Mouse (Mus musculus) embryo, embryonic 11 days (tissue): ENCODE measurements around the gene Prr36.

Experiments
- DNase-seq: peaks from one replicate; pipeline ENCODE4 v3.0.0-alpha.2; 2015

Gene Prr36

DNA sequence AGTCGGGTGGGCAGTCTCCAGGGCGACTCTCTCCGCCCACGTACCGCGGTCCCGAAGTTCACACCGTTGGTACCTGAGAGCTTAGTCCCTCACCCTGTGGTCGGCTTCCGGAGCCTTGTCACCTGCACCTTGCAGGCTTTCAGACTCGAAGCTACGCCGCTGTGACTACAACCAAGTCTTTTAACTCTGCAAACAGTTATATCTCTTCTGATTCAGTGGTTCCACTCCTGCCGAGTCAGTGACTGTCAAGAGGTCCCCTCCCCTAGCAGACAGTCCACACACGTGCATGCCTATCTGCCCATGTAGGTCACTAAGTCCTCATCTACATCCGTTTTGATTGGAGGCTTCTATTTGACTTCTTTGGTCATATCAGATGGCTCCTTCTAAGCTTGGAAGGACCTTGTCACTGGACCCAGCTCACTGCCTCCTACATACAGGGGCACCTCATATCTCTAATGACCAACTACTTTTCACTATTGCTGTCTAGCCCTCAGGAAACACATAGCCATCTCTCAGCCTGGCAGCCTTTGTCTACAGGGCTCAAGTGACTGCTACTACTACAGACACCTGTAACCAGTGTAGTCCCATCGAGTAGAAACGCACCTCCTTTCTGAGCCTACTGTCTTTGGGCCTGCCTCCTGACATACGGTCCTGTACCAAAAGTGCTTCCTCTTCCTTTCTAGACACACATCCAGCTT, 22.1 kb upstream of the Prr36 start:
- no peak for DNase-seq

- DNase-seq = peak; percentile 100
Observed at GRCm38 (mm10) chr8:4238434-4239192, 21.4 kb upstream of the Prr36 start, which contains the start of the genes Map2k7 and Gm49320. Map2k7 (plus strand) TSS chr8:4238740. Gm49320 (plus strand) TSS chr8:4238865.

- no peak for DNase-seq
Observed at GRCm38 (mm10) chr8:4237814-4238433, 20.7 kb upstream of the Prr36 start.

DNA sequence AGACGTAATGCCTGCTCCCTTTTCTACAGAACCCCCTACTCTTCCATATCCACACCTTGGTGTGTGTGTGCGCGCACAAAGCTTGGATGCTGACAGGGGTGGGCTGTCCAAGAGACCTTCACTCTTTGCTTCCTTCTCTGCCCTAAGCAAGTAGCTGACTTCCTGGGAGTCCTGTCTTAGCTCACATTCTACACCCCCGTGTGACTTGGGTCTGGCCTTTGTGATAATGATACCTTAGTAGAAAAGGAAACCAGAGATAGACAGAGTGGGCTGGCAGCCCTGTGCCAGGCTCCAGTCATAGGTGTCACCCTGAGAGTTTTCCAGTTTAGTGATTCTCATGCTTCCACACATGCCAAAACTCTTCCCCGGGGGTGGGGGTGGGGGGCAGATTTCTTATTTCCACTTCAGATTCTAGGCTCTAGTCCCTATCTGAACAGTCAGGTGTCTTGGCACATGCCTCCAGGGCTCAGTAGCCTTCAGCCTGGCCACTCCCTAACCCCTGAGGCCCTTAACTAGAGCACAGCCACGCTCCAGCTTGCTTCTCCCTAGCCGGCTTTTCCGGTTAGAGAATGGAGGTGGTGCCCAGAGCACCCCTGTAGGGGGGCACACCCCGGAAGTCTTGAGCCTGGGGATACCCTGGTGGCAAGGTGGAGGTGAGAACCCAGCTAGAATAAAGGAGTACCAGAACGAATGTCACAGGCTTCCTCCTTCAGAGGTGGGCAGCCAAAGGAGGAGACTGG, 13.5 kb upstream of the Prr36 start:
- DNase-seq = no peak

- no peak for DNase-seq
Observed at GRCm38 (mm10) chr8:4229784-4230183, 12.5 kb upstream of the Prr36 start.

DNA sequence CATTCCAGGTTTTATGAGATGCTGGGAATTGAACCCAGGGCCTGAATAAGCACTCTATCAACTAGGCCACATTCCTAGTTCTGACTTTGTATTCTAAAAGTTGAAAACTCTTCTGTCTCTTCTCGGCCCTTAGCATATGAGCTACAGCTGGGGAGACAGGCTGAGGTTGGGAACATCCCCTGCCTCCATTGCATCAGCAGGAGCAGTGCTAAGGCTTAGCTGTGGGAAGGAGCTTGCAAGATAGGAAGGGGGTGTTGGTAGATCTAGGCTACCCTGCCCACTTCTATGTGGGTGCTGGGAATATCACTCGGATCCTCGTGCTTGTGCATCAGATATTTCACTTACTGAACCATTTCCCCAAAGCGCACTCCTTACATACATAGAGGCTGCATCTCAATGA, 10.7 kb upstream of the Prr36 start:
- DNase-seq = no peak

DNA sequence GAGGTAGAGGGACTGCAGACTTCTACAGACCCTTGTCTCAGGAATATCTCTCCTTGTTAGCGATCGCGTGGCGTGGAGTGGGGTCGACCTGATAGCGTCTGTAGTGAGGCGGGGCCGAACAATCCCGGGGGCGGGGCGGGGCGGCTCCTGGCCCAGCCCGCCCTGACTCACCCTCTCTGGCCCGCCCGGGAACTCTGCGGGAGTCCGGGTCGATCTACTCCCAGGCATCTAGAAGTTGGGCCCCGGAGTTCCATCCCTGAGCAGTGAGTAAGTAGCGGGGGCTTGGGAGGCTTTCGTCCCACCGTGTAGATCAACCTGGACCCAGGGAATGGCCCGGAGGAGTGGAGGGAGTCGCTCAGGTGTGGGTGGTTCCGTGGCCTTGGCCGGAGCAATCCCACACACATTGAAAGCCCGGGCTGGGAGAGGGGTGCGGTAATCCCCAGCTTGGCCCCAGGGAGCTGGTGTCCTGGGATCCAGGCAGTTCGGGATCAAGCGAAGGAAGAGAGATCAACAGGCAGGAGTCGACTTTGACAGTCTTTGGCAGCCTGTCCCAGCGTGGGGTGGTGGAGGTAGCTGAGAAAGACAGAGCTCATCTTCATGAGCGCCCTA, 9.6 kb upstream of the Prr36 start, which contains the start of gene Lrrc8e:
TSS of gene Lrrc8e (plus strand) at position 89 of the 609 bp plus-strand sequence.
- peak; percentile 9 for DNase-seq

DNA sequence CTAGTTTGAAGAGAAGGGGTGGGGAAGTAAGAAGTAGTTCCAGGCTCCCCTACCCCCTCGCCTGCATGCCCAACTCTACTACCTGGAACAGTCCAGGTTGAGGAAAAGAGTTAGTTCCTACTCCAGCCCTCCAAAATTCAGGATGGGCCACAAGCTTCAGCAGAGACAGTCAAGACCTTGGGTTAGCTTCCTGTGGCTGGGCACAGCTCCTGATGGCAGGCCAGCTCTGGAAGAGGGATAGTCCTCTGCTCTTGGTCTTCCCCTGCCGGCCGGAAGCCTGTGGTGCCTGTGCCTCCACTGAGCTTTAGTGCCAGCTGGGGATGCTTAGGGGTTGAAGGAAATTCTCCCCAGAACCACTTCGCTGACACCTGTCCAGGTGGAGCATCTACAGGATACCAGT, 9.1 kb upstream of the Prr36 start:
- peak; percentile 8 for DNase-seq

DNA sequence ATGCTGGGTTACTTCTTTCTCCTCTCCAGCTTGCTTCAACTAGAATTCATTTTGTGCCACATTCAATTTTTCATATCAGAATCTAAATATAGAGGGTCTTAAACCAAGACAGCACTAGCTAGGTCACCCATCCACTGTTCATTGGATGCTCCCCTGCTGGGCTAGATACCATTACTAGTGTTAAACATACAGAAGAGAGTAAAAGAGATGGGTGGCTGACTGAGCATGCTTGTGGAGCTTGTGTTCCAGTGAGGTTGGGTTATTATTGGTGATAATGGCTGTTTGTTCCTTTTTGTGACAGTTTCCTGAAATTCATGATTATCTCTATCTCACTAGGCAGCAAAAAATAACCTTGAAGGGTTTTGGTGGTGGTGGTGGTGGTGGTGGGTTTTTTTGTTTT, 4.8 kb upstream of the Prr36 start:
- no peak for DNase-seq

DNA sequence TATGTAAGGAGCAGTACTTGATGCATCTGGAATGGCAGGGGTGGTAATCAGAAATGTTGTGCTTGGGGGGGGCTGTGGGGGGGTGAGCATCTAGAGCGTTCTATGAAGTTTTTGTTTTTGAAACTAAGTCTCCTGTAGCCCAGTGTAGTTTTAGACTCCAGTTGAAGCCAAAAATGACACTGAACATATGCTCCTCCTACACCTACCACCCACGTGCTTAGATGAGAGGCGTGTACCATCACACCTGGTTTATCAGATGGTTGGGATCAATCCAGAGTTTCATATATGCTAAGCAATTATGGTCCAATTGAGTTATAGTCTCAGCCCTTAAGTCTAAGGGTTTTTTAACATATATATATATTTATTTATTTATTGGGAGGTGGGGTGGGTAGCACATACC, 2.4 kb upstream of the Prr36 start:
- DNase-seq = no peak

GRCm38 (mm10) chr8:4216296-4216695, 963 bp downstream of the Prr36 start:
- DNase-seq = peak; percentile 15

DNA sequence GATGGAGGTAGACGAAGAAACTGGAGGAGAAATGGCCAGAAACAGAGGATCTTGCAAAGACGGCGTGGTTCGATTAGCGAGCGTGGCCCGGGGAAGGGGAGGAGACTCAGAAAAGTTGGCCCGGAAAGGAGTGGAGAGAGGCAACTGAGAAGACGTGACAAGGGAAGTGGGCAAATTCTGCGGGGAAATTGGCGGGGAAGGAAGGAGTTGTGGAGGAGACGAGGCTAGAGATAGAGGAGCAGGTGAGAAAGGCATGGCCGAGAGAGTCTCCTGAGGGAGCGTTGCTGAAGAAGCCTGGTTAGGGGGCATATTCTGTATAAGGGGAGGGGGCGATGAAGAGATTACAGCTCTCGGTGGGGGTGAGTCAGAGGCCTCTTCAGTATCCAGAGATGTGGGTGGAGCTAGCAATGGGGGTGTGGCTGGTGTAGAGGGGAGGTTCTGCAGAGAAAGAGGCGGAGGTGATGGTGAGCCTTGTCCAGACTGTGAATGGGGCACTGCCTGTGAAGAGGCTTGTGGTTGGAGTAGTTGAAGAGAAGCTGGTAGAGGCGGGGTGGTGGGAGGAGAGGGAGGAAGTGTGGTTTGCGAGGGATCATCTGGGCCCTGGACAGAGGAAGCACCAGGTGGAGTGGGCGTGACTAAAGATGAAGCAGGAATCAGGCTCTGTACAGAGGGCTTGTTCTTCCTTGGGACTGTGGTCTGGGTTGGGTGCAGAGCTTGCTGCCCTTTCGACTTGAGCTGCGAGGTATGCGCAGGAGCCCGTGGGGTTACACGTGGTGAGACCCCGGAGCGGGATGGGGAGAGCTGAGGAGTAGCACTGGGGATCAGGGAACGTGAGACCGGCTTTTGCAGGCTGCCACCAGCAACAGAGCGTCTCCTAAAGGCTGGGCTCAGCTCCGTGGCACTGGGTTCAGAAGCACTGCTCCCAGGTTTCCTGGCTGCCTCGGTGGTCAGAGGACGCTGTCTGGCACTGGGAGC, 3.0 kb downstream of the Prr36 start:
- peak; percentile 68 for DNase-seq

GRCm38 (mm10) chr8:4213210-4214005, 3.9 kb downstream of the Prr36 start:
- peak; percentile 63 for DNase-seq

DNA sequence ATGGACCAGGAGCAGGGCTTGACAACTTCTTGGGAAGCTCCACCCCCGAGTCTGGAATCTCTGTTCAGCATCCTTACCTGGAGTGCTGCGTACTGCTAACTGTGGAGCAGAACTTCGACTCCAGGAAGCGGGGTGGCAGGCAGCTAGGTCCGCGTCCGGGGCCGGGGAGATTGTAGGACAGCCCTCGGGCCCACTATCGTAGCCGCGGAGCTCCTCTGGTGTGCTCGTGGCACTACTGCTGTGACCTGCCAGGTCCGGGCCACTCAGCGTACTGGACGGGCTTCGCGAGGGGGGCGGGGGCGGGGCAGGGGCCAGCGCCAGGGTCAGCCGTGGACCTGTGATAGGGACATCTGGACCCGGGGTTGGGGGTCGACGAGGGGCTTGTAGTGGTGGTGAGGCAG, 4.5 kb downstream of the Prr36 start:
- DNase-seq = peak; percentile 39

DNA sequence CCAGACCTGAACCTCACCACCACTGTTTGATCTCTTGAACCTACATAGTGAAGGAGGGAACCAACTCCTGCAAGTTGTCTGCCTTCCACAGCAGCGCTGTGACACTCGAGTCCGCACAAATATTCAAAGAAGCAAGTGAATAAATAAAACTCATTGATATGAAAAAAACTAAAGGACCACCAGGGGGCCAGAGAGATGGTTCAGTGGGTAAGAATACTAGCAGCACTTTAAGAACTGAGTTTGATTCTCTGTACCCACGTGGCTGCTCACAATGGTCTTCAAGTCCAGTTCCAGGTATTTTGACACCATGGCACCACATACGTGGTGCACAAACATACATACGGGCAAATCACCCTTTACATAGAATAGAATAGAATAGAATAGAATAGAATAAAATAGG, 6.2 kb downstream of the Prr36 start:
- DNase-seq = no peak

DNA sequence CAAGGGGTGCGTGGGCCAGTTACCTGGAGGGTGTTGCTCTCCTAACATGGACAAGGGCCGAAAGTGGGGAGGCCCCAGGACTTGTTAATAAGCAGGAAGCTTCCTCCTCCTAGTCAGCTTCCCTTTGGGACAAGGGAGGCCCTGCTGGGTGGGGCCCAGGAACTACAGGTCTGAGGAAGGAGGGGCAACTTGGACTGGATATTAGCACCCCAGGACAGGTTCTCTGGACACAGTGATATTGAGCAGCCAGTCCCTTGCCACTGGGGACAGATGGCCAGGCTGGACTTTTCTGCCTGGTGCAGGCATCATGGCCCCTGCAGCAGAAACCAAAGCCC, 10.3 kb downstream of the Prr36 start:
- no peak for DNase-seq

DNA sequence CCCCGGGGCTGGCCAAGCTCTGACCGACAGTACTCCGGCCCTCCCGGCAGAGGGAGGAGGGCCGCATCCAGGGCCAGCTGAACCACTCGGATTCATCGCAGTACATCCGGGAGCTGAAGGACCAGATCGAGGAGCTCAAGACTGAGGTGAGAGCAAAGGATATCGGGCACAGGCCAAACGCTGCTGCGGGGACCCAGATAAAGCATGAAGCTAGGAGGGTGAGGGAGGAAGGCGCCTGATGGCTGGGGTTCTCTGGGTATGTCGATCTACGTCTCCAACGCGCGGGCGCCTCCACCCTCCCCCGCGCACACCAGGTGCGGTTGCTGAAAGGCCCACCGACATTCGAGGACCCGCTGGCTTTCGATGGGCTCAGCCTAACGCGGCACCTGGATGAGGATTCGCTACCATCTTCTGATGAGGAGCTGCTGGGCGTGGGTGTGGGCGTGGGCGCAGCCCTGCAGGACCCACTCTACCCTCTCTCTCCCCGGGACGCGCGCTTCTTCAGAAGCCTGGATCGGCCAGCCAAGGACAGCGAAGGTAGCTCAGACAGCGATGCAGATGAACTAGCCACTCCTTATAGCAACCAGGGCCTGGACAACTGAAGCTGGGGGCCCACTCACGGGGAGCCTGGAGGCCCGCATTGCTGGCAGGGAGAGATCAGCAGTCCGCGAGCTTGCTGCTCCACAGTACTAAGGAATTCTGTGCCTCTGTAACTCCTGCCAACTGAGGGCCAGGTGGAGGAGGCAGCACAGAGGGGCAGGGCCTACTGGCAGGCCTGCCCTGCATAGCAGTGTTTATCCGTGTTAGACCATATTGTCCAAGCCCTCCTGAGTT, 10.9 kb downstream of the Prr36 start:
- DNase-seq = peak; percentile 29

GRCm38 (mm10) chr8:4205246-4206123, 11.8 kb downstream of the Prr36 start:
- DNase-seq = peak; percentile 18

GRCm38 (mm10) chr8:4201321-4201720, 15.9 kb downstream of the Prr36 start:
- DNase-seq = no peak
